Mouse (Mus musculus): ENCODE data around the gene Osbpl9. TPM values are rescaled to one million over a fixed set of nuclear protein-coding genes. Genes with fewer than 3 reads are reported as not detected.
A peak's percentile ranks its signal among the peaks of the same experiment; 100 is the strongest.

The Osbpl9 gene
- polyA plus RNA-seq, 1 experiment from 2014 or later, result 78.6 TPM

DNA sequence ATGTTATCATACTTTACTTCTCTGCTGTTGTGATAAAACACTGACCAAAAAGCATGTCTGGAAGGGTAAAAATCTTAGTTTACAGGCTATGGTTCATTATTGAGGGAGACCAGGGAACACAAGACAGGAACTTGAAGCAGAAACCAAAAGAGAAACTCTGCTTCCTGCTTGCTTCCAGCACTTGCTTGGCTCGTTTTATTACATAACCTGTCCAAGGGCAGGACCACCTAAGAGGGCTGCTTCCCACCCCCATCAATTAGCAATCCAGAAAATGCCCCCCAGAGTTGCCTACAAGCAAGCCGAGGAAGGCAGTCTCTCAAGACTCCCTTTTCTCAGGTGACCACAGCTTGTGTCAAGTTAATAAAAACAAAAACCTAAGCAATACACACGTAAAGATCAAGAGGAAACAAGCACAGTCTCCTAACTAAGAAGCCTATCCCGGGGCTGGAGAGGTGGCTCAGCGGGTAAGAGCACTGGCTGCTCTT lies 82.4 kb downstream of the Osbpl9 start:
- Histone ChIP-seq H3K4me2 (ENCODE audit: low read length) (no peak overlapping the region), H3K4me1 (replicated peaks; ENCODE audit: insufficient read depth, low read length) (0 out of 2 replicates have a peak, but pooled peaks cover 7% of the 10 kb centered on the region), H3K27me3 (ENCODE audit: insufficient read depth, low read length) (no peaks in the 10 kb centered on the region), H3K36me3 (ENCODE audit: insufficient read depth, low read length) (no peaks in the 10 kb centered on the region), H3K4me3 (replicated peaks; ENCODE audit: low read depth, low read length) (no peak overlapping the region), H3K9me3 (replicated peaks; ENCODE audit: low read length) (no peaks in the 10 kb centered on the region), H3K27ac (no peak overlapping the region), H3K9ac (ENCODE audit: low read depth, low read length) (no peak overlapping the region)
- 75% methylated on average over 5 of the region's 5 CpGs for WGBS
- no peak for DNase-seq (ENCODE audit: low spot score)
- no peak for ATAC-seq (replicated peaks; ENCODE audit: low FRiP score, low read depth)
- TF ChIP-seq CTCF (IDR thresholded peaks at IDR 0.05; ENCODE audit: low read depth), result no peak

- Histone ChIP-seq H3K4me2 (ENCODE audit: low read length) (peak overlapping the region; percentile 65), H3K36me3 (ENCODE audit: insufficient read depth, low read length) (no peaks in the 10 kb centered on the region), H3K27me3 (ENCODE audit: insufficient read depth, low read length) (no peaks in the 10 kb centered on the region), H3K4me1 (replicated peaks; ENCODE audit: insufficient read depth, low read length) (0 out of 2 replicates have a peak, but pooled peaks cover 8% of the 10 kb centered on the region), H3K9me3 (replicated peaks; ENCODE audit: low read length) (no peaks in the 10 kb centered on the region), H3K27ac (peak overlapping the region; percentile 92), H3K9ac (ENCODE audit: low read depth, low read length) (peak overlapping the region; percentile 73), H3K4me3 (replicated peaks; ENCODE audit: low read depth, low read length) (peak overlapping the region; percentile 71)
- DNase-seq (ENCODE audit: low spot score), result no peak
- TF ChIP-seq CTCF (IDR thresholded peaks at IDR 0.05; ENCODE audit: low read depth), result no peak
- 3% methylated on average over 6 of the region's 6 CpGs for WGBS
- ATAC-seq (replicated peaks; ENCODE audit: low FRiP score, low read depth), result no peak
These were observed 83.8 kb downstream of the Osbpl9 start for GRCm38 (mm10) chr4:109118327-109118659.

DNA sequence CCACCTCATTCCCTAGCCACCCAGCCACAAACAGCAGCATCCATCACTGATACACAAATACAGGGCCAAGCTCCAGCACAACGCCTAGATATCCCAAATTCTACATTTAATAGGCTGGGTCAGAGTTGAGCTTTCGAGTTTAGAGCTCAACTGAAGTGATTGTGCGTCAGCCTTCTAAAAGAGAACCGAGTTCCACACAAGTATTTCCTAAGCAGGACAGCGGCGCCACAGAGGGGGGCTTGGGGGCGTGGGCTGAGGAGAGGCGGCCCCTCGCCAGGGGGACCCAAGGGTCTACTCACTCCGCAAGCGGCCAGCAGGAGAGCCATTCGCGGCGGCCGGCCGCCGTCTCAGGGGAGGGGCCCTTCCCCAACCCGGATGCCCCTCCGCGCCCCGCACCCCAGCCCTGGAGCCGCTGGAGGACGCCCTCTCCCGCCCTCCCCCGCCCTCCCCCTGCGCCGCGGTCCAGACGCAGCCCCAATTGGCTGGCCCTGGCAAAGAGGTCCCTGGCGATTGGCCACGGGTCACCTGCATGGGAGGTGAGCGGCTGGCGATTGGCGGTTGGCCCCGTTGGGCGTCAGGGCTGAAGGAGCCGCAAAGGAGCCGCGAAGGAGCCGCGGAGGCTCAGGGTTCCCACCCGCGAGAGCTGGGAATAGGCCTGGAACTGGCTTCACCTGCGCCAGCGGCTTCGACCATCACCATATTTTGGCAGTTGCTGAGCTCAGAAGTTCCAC lies 84.3 kb downstream of the Osbpl9 start:
- 0 out of 2 replicates have a peak, but pooled peaks cover 8% of the 10 kb centered on the region for H3K4me1 ChIP-seq (replicated peaks; ENCODE audit: insufficient read depth, low read length)
- peak overlapping the region; percentile 73 for H3K9ac ChIP-seq (ENCODE audit: low read depth, low read length)
- no peaks in the 10 kb centered on the region for H3K27me3 ChIP-seq (ENCODE audit: insufficient read depth, low read length)
- peak; percentile 93 for DNase-seq (ENCODE audit: low spot score)
- no peaks in the 10 kb centered on the region for H3K36me3 ChIP-seq (ENCODE audit: insufficient read depth, low read length)
- peak; percentile 99 for ATAC-seq (replicated peaks; ENCODE audit: low FRiP score, low read depth)
- H3K4me3 ChIP-seq (replicated peaks; ENCODE audit: low read depth, low read length), result peak overlapping the region; percentile 71
- no peaks in the 10 kb centered on the region for H3K9me3 ChIP-seq (replicated peaks; ENCODE audit: low read length)
- TF ChIP-seq CTCF (IDR thresholded peaks at IDR 0.05; ENCODE audit: low read depth), result no peak
- under 1% methylated on average over 38 of the region's 46 CpGs for WGBS
- H3K27ac ChIP-seq, result peak overlapping the region; percentile 92
- H3K4me2 ChIP-seq (ENCODE audit: low read length), result peak overlapping the region; percentile 65

- Histone ChIP-seq H3K27me3 (ENCODE audit: insufficient read depth, low read length) (no peaks in the 10 kb centered on the region), H3K27ac (no peak overlapping the region), H3K4me2 (ENCODE audit: low read length) (peak overlapping the region; percentile 65), H3K4me3 (replicated peaks; ENCODE audit: low read depth, low read length) (peak overlapping the region; percentile 71), H3K36me3 (ENCODE audit: insufficient read depth, low read length) (no peaks in the 10 kb centered on the region), H3K9ac (ENCODE audit: low read depth, low read length) (no peak overlapping the region), H3K4me1 (replicated peaks; ENCODE audit: insufficient read depth, low read length) (0 out of 2 replicates have a peak, but pooled peaks cover 8% of the 10 kb centered on the region), H3K9me3 (replicated peaks; ENCODE audit: low read length) (no peaks in the 10 kb centered on the region)
- no peak for ATAC-seq (replicated peaks; ENCODE audit: low FRiP score, low read depth)
- 23% methylated on average over 6 of the region's 6 CpGs for WGBS
- no peak for DNase-seq (ENCODE audit: low spot score)
- TF ChIP-seq CTCF (IDR thresholded peaks at IDR 0.05; ENCODE audit: low read depth), result no peak
These were observed 85.1 kb downstream of the Osbpl9 start for GRCm38 (mm10) chr4:109116938-109117337.

GRCm38 (mm10) chr4:109116494-109116893 lies 85.6 kb downstream of the Osbpl9 start:
- Histone ChIP-seq H3K9ac (ENCODE audit: low read depth, low read length) (0 out of 2 replicates have a peak overlapping the region, but pooled peaks have one; percentile 18), H3K36me3 (ENCODE audit: insufficient read depth, low read length) (no peaks in the 10 kb centered on the region), H3K4me1 (replicated peaks; ENCODE audit: insufficient read depth, low read length) (0 out of 2 replicates have a peak, but pooled peaks cover 8% of the 10 kb centered on the region), H3K9me3 (replicated peaks; ENCODE audit: low read length) (no peaks in the 10 kb centered on the region), H3K27me3 (ENCODE audit: insufficient read depth, low read length) (no peaks in the 10 kb centered on the region), H3K27ac (no peak overlapping the region), H3K4me3 (replicated peaks; ENCODE audit: low read depth, low read length) (no peak overlapping the region), H3K4me2 (ENCODE audit: low read length) (peak overlapping the region; percentile 65)
- DNase-seq (ENCODE audit: low spot score) (no peak), ATAC-seq (replicated peaks; ENCODE audit: low FRiP score, low read depth) (no peak)
- 70% methylated on average over 3 of the region's 3 CpGs for WGBS
- TF ChIP-seq CTCF (IDR thresholded peaks at IDR 0.05; ENCODE audit: low read depth), result no peak

GRCm38 (mm10) chr4:109115742-109116141 lies 86.3 kb downstream of the Osbpl9 start:
- DNase-seq (ENCODE audit: low spot score) (no peak), ATAC-seq (replicated peaks; ENCODE audit: low FRiP score, low read depth) (no peak)
- no peaks in the 10 kb centered on the region for H3K27me3 ChIP-seq (ENCODE audit: insufficient read depth, low read length)
- WGBS, result 12% methylated on average over 1 of the region's 1 CpGs
- TF ChIP-seq CTCF (IDR thresholded peaks at IDR 0.05; ENCODE audit: low read depth), result no peak
- H3K9ac ChIP-seq (ENCODE audit: low read depth, low read length), result no peak overlapping the region
- H3K9me3 ChIP-seq (replicated peaks; ENCODE audit: low read length), result no peaks in the 10 kb centered on the region
- H3K4me3 ChIP-seq (replicated peaks; ENCODE audit: low read depth, low read length), result no peak overlapping the region
- H3K27ac ChIP-seq, result no peak overlapping the region
- 0 out of 2 replicates have a peak, but pooled peaks cover 8% of the 10 kb centered on the region for H3K4me1 ChIP-seq (replicated peaks; ENCODE audit: insufficient read depth, low read length)
- no peaks in the 10 kb centered on the region for H3K36me3 ChIP-seq (ENCODE audit: insufficient read depth, low read length)
- H3K4me2 ChIP-seq (ENCODE audit: low read length), result no peak overlapping the region
